ENCODE assay signal across 8 mouse cellular contexts in genomic region chr6:39592401-39593214, GRCm38 (mm10). TPM values are rescaled to one million over a fixed set of nuclear protein-coding genes. Genes with fewer than 3 reads are reported as not detected.
DNase-seq lines count a peak whose midpoint lies in the region; ATAC-seq lines count a peak whose summit lies in the region.

TSS of gene Ndufb2 (plus strand) at chr6:39592574.

- peaks cover 8% of the 10 kb centered on the region for H3K4me1 ChIP-seq in heart, embryonic 10.5 days
- peaks cover 14% of the 10 kb centered on the region for H3K4me1 ChIP-seq in kidney, embryonic 15.5 days

- peak; percentile 95 for DNase-seq in B cell, adult 2 months
- DNase-seq in brain, adult 2 months (ENCODE audit: low read depth, low spot score) = peak; percentile 99
- DNase-seq in heart, embryonic 10.5 days (ENCODE audit: low spot score) = peak; percentile 98
- peak; percentile 93 for DNase-seq in liver
- peak; percentile 89 to 95 for DNase-seq in spleen, postnatal 4 days (ENCODE audit: low spot score in 2 of 2)

- no peaks in the 10 kb centered on the region for H3K9me3 ChIP-seq in heart, embryonic 10.5 days
- no peaks in the 10 kb centered on the region for H3K9me3 ChIP-seq in kidney, embryonic 15.5 days (replicated peaks)

- peaks cover 39% of the 10 kb centered on the region for H3K36me3 ChIP-seq in heart, embryonic 10.5 days
- H3K36me3 ChIP-seq in kidney, embryonic 15.5 days = peaks cover 35% of the 10 kb centered on the region

- peak within 1 kb of the TSS; percentile 79 for H3K4me2 ChIP-seq in kidney, embryonic 15.5 days

- ATAC-seq in erythroblast, adult 5-6 weeks (replicated peaks; ENCODE audit: low FRiP score, poor library complexity, severe bottlenecking) = peak; percentile 99
- ATAC-seq in kidney, embryonic 15.5 days (replicated peaks; ENCODE audit: low FRiP score) = peak; percentile 99
- peak; percentile 99 for ATAC-seq in monocyte, adult 5-6 weeks (replicated peaks; ENCODE audit: insufficient number of reproducible peaks, low FRiP score, low TSS enrichment, poor library complexity, severe bottlenecking)

- peak within 1 kb of the TSS; percentile 98 for H3K27ac ChIP-seq in heart, embryonic 10.5 days
- H3K27ac ChIP-seq in kidney, embryonic 15.5 days = peak within 1 kb of the TSS; percentile 96

- peak within 1 kb of the TSS; percentile 82 for H3K9ac ChIP-seq in kidney, embryonic 15.5 days

- H3K4me3 ChIP-seq in heart, embryonic 10.5 days = peak within 1 kb of the TSS; percentile 81
- peak within 1 kb of the TSS; percentile 90 for H3K4me3 ChIP-seq in kidney, embryonic 15.5 days (replicated peaks)

- no peaks in the 10 kb centered on the region for H3K27me3 ChIP-seq in heart, embryonic 10.5 days (ENCODE audit: insufficient read depth, poor library complexity, severe bottlenecking)
- no peaks in the 10 kb centered on the region for H3K27me3 ChIP-seq in kidney, embryonic 15.5 days

- WGBS in heart, embryonic 10.5 days = under 1% methylated on average over 56 of the region's 56 CpGs
- under 1% methylated on average over 56 of the region's 56 CpGs for WGBS in kidney, embryonic 15.5 days

RNA-seq across cellular contexts. Expression of gene Ndufb2, which starts in this region (rescaled TPM):
- 5.8 and 46.6 TPM in 2 replicates for total RNA-seq in erythroblast, adult 5-6 weeks (2015; ENCODE audit: low replicate concordance)
- 28.5 and 34.0 TPM in 2 replicates for total RNA-seq in erythroblast, adult 5-6 weeks (2017; ENCODE audit: low replicate concordance)
- 404 and 515 TPM in 2 replicates for polyA plus RNA-seq in heart, embryonic 10.5 days (2016; fragmentation: Nextera tagmentation; extraction: Ambion mirVana)
- 347 and 379 TPM in 2 replicates for polyA plus RNA-seq in kidney, embryonic 15.5 days (2015; fragmentation: Nextera tagmentation; extraction: Ambion mirVana)
- total RNA-seq in monocyte, adult 5-6 weeks (2017) = 28.3 to 82.2 TPM (median 35.8 TPM) in 3 replicates

Comparison
In these comparisons a context has a peak if more than half of its experiments do, and no peak if none do; other contexts are left out.
1. Peak in every context shown above with its lines: DNase-seq, ATAC-seq, H3K4me3 ChIP-seq and H3K27ac ChIP-seq.